In genomic region chr11:3860361-3860760, GRCm38 (mm10) we compare ENCODE assay signal across 16 mouse cellular contexts. TPM values are rescaled to one million over a fixed set of nuclear protein-coding genes. Genes with fewer than 3 reads are reported as not detected.
"Had no signal": no experiment of that assay in that cellular context is flagged by ENCODE, and none has a peak within 500 bp of the region (broad histone marks: within the 10 kb centered on the region; RNA-seq: fewer than 3 reads in every experiment).

No protein-coding gene starts in this region.

- H3K27ac ChIP-seq: kidney, embryonic 15.5 days; limb, embryonic 10.5 days; limb, embryonic 13.5 days; liver, embryonic 14.5 days; macrophage; midbrain, embryonic 12.5 days; midbrain, embryonic 15.5 days; neural tube, embryonic 13.5 days had no signal

- H3K9ac ChIP-seq: kidney, embryonic 15.5 days; limb, embryonic 13.5 days; liver, embryonic 14.5 days; liver, postnatal 0 days; lung, embryonic 14.5 days; midbrain, embryonic 12.5 days; midbrain, embryonic 15.5 days; neural tube, embryonic 13.5 days had no signal

- H3K36me3 ChIP-seq: kidney, embryonic 15.5 days; limb, embryonic 10.5 days; limb, embryonic 13.5 days; midbrain, embryonic 12.5 days; midbrain, embryonic 15.5 days; neural tube, embryonic 13.5 days had no signal

- DNase-seq: kidney, adult 18-20 months; kidney, postnatal 25 days; liver, postnatal 0 days; lung, embryonic 14.5 days; thymus, adult 18-20 months; thymus, postnatal 4 days had no signal

- H3K4me3 ChIP-seq: kidney, embryonic 15.5 days; limb, embryonic 10.5 days; limb, embryonic 13.5 days; midbrain, embryonic 12.5 days; midbrain, embryonic 15.5 days; neural tube, embryonic 13.5 days had no signal

- H3K4me2 ChIP-seq: kidney, embryonic 15.5 days; limb, embryonic 13.5 days; liver, embryonic 11.5 days; lung, embryonic 14.5 days; midbrain, embryonic 12.5 days; midbrain, embryonic 15.5 days; neural tube, embryonic 13.5 days had no signal

RNA-seq across cellular contexts. Expression of gene Osbp2, which starts 3.3 kb away (rescaled TPM):
- total RNA-seq: neutrophil, adult 5-6 weeks had no signal
- polyA plus RNA-seq: liver, postnatal 0 days had no signal

RNA-seq across cellular contexts. Expression of gene 4921536K21Rik, which starts 34.5 kb away (rescaled TPM):
- polyA plus RNA-seq: liver, embryonic 11.5 days; liver, postnatal 0 days; lung, embryonic 14.5 days had no signal
